Mouse (Mus musculus): ENCODE data around the gene Dnajc4. TPM values are rescaled to one million over a fixed set of nuclear protein-coding genes. Genes with fewer than 3 reads are reported as not detected.

The Dnajc4 gene
- polyA plus RNA-seq, 2 experiments from 2014 or later, result 44.8 to 46.0 TPM

DNA sequence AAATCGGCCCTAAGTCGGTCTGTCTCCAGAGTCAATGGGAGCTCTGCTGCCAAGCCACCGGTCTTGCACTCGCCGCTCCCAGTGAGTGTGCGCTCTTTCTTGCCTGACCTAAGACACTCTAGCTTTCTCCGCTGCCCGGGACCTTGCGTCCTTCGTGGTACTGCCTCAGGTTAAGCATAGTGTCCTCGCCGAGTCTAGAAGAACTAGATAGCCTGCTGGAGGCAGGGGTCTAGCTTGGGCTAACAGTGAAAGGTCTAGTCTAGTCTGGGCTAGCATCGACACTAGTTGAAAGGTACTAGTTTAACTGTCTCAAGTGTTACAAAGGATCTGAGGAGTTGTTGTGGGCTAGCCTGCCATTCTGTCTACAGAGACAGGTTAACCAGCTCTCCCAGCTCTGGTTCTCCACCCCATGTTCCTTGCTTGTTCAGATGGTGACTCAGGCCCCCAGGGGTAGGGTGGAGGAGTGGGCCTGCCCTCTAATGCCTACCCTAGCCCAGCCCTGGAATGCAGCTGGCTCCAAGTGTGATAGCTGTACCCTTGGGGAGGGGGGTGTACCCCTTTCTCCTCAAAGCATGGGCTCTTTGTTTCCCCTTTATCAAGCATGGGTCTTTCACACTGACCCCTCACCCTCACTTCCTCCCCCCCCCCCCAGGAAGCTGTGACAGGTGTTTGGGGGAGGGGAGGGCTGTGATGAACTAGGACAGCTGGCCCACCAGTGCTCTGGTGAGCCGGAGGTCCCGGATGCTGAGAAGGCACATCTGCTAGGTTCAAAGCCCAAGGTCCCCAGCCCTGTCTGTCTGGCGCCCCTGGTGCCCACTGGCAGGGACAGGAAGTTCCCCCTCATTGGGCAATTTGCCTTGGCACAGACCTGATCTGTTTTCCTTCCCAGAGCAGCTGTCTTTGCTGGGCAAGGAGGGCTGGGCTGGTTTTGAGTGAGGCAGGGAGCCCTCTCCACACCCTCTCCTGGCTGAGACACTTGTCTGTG is 16.5 kb downstream of the Dnajc4 start, which contains the start of gene Plcb3:
Gene Plcb3, minus strand, starts transcription at position 934 of the 985 bp plus-strand sequence.
- no peak for ATAC-seq

DNA sequence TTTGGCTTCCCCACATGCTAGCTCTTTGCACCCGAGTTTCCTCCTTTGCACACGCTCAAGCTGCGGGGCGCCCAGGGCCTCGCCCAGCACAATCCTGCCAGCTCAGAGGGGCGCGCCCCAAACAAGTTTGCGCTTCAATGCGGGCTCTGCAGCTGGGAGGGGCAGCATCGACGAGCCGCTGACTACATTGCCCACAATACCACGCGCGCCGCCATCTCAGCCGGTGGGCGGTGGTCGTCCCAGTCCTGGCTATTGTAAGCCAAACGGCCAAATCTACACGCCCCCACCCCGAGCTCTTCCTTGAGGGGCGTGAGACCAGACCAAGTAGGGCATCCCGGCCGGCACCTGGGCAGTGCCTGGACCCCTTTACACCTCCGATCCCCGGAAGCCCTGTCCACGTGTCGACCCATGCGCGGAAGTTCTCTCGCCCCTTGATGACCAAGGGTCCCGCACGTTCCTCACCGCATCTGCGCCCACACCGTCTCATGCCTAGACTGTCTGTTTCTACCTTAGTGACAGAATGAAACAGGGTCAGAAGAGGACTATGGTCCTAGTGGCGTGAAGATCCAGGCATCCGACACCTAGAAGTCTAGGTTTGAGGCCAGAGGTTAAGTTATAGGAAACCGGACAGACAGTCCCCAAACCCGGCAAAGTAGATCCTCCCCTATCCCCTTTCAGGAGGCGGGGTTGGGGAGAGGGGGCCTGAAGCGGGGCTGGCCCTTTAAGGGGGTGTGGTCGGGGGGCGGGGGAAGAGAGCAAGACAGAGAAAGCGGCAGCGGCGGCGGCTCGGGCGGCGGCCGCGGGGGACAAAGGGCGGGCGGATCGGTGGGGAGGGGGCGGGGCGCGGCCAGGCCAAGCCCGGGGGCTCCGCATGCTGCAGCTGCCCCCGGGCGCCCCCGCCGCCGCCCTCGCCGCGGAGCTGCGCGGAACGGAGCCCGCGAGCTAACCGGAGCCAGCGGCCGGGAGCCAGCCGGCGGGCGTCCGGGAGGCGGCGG is 17.9 kb downstream of the Dnajc4 start, which contains the start of gene Ppp1r14b:
Gene Ppp1r14b, plus strand, starts transcription at position 758 of the 995 bp plus-strand sequence.
- ATAC-seq, result peak; percentile 41

DNA sequence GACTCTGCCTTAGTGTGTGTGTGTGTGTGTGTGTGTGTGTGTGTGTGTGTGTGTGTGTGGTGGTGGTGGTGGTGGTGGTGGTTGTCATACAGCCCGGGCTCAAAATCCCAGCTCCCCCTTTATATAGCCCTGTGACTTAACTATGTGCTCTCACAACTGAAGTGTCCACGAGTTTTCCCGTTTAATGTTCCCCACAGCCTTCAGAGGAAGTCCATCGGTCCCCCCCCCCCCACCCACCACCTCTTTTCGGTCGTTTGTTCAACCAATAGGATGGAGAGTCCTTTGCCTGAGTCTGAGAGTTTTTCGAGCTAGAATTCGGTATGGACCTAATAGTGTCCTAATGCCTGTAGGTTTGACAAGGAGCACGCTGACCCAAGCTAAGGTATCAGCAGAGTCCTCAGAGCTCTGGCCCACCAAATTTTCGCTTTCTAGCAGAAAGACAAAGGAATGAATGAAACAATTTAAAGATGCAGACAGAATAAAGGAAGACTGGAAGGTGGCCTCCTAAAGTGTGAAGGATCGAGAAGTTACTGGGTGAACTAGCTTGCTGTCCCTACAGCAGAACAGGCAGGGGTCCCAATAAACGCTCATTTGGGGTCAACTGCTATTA is 18.7 kb downstream of the Dnajc4 start:
- ATAC-seq, result no peak

DNA sequence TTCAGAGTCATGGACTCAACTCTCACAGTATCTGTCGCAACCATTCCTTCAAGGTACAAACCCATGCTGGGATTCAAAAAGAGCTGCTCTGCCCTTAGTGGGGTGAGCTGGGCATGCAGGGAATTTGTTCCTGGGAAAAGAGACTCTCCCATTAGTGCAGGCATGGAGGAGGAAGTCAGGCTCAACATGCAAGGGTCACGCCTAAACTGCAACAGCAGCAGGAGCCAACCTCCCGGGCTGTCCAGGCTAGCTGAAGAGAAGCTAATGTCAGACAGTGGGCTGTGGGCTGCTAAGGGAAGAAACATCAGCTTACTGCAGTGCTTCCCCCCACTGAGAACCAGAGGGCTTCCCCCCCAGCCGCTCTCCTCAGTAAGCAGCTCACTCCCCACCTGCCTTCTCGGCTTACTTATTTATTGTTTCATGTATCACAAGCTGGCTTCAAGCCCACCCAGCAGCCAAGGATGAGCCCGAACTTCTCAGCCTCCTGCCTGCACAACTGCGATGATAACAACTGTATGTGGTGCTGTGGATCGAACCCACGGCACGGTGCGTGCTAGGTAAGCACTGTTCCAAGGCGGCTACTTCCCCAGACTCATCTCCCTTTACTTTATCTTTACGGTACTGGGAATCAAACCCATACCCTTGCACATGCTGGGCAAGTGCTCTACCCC is 20.0 kb downstream of the Dnajc4 start:
- no peak for ATAC-seq

- ATAC-seq, result no peak
These were observed 20.7 kb downstream of the Dnajc4 start for GRCm38 (mm10) chr19:6971644-6972043.

DNA sequence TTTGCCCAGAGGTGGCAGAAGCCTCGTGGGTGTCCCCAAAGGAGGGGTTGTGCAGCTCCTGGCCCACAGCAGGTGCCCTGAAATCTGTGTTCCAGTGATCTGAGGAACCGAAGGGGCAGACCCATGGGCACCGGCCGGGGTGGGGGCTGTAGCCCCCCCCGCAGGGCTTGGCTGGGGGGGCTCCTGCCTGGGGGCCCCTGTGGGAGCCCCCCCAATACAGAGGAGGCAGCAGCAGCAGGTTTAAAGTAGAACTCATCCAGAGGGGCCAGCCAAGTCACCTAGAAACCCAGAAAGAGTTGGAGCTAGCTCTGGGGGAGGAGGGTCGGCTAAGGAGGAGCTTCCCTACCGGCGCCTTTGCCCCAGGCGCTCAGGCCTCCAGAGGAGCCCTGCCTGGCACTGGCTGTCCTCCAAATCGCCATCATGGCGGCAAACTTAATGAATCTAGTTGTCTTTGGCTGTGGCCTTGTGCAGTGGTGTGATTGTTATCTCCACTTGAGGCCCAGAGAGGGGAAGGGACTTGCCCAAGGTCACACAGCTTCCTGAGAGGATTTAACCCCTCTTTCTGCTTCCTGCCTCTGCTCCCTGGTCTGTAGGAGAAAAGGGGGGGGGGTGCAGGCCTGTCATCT is 21.8 kb downstream of the Dnajc4 start:
- ATAC-seq, result peak; percentile 16

DNA sequence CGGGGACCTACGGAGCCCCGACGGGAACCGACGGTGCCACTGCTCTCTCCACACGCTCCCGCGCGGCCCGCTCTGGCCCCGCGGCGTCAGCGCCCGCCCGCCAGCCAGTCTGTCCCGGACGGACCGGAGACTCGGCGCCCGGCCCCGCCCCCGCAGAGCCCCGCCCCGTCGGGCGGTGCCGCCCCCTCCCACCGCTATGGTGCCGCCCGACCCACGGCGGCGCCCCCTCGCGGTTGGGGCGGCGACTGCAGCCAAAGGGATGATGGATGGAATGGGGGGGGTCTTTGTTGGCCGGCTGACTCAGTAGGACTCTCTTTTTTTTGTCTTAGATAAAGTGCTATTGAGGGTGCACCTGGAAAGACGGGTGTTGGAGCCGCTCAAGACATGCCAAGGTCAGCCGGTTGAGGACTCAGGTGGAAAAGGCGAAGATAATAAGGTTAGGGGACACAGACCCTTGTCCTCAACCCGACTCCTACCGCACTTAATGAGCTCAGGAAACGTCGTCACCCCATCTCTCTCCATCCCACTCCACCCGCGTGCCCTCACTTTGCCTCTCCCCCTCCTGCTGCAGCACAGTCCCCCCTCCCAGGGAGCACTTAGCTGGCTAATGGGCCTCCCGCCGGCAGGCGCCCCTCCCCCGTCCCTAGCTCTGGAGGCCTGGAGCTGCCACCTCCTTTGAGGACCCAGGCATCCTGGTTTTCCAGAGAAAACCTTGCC is 22.5 kb downstream of the Dnajc4 start:
- peak; percentile 36 for ATAC-seq

DNA sequence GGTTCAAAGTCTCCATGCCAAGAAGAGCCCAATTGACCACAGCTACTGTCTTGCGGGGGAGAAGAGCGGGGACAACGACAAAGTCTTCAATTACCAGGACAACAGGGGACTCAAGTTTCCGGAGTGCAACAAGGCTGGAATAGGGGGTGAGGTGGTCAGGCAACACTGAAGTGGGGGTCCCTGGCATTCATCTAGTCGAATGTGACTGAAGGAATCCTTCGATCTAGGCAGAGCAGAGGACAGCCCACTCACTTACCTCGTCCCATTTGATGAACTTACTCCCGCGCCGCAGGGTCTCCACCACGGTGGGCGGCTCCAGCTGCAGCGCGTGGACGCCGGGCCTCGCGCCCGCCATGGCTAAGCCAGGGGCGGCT is 23.1 kb downstream of the Dnajc4 start:
- ATAC-seq, result no peak

DNA sequence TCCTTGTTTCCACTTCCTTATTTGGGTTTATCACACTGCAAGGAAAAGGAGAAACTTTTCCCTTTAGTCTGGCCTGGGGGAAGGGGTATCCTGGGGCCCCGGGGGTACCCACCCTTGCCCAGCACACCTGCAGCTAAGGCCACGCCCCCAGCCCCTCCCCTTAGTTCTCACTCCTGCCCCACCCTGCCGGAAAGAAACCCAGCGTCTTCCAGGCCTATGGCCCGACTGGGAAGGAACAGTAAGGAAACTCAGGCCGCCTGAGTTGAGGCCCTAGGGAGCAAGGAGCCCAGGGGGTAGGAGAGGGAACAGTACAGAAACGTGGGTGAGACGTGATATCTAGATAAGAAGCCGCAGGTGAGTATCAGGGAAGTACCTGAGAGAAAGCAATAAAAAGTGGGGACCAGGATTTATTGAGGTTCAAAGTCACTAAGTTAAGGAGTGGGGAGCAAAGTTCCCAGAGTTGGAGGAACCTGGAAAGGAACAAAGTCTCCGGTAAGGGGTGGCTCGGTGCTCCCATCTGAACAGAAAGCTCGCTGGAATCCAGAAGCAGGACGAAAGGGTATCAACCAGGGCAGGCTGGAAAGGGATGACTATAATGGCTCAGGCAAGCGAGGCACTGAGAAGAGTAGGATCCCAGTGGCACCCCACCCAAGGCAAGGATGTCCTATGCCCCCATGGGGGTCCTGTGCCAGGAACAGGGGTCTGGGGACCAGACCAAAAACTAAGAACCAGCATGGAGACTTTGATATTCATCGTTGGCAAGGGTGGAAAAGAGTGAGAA is 23.7 kb downstream of the Dnajc4 start:
- no peak for ATAC-seq

GRCm38 (mm10) chr19:6956461-6956860 is 35.9 kb downstream of the Dnajc4 start:
- no peak for ATAC-seq

GRCm38 (mm10) chr19:6955424-6955823 is 36.9 kb downstream of the Dnajc4 start:
- no peak for ATAC-seq

GRCm38 (mm10) chr19:6954046-6954445 is 38.3 kb downstream of the Dnajc4 start:
- ATAC-seq, result no peak

DNA sequence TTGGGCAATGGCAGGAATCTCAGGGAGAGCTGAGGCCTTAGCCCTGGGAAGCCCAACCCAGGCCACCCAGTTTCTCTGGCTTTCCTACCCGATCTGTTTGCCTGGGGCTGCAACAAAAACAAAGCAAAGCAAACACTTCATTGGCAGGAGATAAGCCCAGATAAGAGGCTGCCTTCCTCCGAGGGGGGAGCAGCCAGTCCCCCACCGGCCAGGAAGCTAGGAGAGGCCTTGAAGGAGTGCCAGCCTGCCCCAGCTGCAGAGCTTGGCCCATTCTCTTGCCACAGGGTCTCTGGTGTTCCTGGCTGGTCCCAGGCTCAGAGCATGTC is 39.7 kb downstream of the Dnajc4 start:
- ATAC-seq, result peak; percentile 26

DNA sequence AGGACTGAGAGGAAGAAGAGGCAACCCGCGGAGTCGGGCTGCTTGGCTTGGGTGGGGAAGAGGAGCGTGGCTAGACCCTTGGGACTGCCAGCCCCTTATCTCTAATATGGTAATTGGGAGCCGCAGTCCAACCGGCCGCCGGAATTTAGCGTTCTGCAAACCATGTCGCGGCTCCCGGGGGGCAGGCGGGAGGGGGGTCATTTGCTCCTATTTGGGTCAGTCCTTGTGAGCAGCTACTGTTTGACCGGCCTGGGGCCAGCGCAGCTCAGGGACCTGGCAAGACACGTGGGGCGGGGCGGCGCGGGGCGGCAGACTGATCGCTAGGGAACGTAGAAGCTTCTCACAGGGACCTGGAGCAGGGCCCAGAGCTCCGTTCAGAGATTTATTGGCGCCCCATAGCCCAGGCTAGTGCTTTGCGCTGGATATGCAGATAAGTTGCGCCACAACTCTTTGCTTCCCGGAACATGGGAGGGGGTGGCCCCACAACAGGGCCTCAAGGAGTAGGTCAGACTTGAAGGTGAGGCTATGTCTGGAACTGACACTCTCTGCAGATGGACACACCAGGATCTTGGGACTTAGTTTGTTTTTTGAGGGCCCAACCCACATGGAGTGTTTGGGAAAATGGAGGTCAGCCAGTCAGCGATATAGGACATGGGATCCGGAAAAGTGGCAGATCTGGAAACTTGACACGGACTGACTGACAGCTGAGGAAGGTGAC is 40.2 kb downstream of the Dnajc4 start:
- no peak for ATAC-seq

GRCm38 (mm10) chr19:6951381-6951968 is 40.9 kb downstream of the Dnajc4 start:
- ATAC-seq, result peak; percentile 46

- ATAC-seq, result peak; percentile 21
These were observed 41.7 kb downstream of the Dnajc4 start for GRCm38 (mm10) chr19:6950613-6951153.

GRCm38 (mm10) chr19:6949951-6950350 is 42.4 kb downstream of the Dnajc4 start:
- ATAC-seq, result no peak

DNA sequence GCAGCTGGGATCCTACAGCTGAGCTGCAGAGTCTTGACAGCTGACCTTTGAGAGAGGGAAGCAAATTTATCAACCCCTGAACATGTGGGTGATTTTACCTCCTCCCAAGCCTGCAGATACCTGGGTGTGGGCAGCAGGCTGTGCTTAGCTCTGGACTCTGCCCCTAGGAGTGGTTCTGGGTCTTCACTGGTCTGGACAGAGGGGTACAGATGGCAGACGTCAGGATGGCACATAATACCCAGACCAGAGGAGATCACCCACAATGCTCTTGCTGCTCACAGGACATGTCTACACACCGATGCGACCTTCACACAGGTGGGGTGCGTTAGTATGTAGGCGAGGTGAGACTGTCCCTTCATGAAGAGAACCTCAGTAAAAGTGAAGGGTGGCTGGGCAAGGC is 42.8 kb downstream of the Dnajc4 start:
- ATAC-seq, result no peak

DNA sequence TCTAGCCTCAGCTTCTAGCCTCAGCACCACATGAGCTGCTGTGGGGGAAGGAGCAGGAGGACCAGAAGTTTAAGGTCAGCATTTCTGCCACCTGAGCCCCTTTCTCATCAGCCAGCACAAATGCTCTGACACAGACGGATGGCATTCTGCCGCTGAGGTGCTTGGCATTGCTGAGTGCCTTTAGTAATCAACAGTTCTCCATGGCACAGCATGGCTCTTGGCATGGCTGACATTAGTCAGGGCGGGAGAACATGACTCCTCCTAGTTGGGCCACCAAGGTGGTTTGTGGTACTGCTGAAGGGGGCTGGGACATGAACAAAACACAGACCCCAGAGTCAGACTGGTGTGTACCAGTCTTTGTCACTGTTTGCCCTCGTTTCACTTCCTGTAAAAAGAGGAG is 44.2 kb downstream of the Dnajc4 start:
- no peak for ATAC-seq
